Mouse (Mus musculus) kidney, adult 2 months (tissue): ENCODE data around the gene Cd68.

Source experiments
- CTCF ChIP-seq: fragments of 200-500 bp; conservative IDR thresholded peaks from 2 replicates; pipeline ENCODE4 v1.5.1; 2011; ENCODE audit warnings: low read depth, mild to moderate bottlenecking, control low read depth, low read length, moderate library complexity, mixed read lengths; ENCODE audit not compliant: insufficient read depth, insufficient read length
- POLR2A ChIP-seq: fragments of 200-500 bp; IDR thresholded peaks from one replicate; pipeline ENCODE4 v1.6.1; 2011; ENCODE audit warnings: low read depth, low read length, control low read depth

DNA sequence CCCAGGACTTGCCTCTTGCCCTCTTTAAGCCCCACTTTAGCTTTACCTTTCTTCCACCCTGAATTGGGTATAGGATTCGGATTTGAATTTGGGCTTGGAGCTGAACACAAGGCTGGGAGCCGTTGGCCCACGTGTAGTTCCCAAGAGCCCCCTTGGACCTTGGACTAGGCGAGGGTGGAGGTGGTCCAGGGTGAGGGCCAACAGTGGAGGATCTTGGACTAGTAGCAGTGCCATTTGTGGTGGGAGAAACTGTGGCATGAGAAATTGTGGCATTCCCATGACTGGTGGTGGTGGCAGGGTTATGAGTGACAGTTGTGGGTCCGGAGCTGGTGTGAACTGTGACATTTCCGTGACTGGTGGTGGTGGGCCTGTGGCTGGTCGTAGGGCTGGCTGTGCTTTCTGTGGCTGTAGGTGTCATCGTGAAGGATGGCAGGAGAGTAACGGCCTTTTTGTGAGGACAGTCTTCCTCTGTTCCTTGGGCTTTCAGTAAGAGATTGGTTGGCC is 444 bp downstream of the Cd68 start:
- TF ChIP-seq CTCF: no peak
- TF ChIP-seq POLR2A: no peak
